Comparison of ENCODE assay signal across 25 mouse cellular contexts in the genomic region with DNA sequence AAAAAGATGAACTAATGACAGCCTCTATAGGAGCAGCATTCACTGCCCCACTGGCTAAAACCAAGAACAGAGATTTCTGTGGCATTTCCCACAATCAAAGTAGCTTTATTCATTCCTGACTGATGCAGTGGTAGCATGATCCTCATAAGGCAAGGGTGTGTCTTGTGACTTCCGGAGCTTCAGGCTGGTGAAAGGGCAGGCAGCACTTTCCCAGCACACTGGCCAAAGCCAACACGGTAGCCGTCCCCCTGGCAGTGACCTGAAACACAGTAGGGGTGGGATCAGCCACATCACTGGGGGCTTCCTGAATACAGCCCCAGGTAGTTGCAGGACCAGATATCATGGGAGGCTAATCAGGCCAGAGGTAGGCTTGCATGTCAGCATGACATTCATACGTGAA. TPM values are rescaled to one million over a fixed set of nuclear protein-coding genes. Genes with fewer than 3 reads are reported as not detected.
"Had no signal": no experiment of that assay in that cellular context is flagged by ENCODE, and none has a peak within 500 bp of the region (broad histone marks: within the 10 kb centered on the region; RNA-seq: fewer than 3 reads in every experiment).

No protein-coding gene starts in this region.

- DNase-seq: gastrocnemius, postnatal 14 days; gastrocnemius, postnatal 36 days; heart, adult 18-20 months; heart, postnatal 14 days; heart, postnatal 36 days; kidney, adult 11 months; kidney, adult 9 months; kidney, postnatal 14 days; kidney, postnatal 36 days; layer of hippocampus, adult 9-11 months; layer of hippocampus, postnatal 36 days; left cerebral cortex, postnatal 4 days had no signal

- H3K27ac ChIP-seq: hindbrain, embryonic 13.5 days; hindbrain, embryonic 15.5 days; hindbrain, postnatal 0 days; kidney, embryonic 15.5 days; kidney, postnatal 0 days; limb, embryonic 13.5 days; limb, embryonic 15.5 days; liver, embryonic 12.5 days; liver, embryonic 14.5 days had no signal

- H3K27me3 ChIP-seq: heart, embryonic 12.5 days; hindbrain, embryonic 13.5 days; hindbrain, embryonic 15.5 days; kidney, embryonic 15.5 days; limb, embryonic 13.5 days; limb, embryonic 15.5 days; liver, embryonic 12.5 days had no signal

- H3K9me3 ChIP-seq: heart, embryonic 12.5 days; hindbrain, embryonic 13.5 days; hindbrain, embryonic 15.5 days; kidney, embryonic 15.5 days; limb, embryonic 13.5 days; limb, embryonic 15.5 days; liver, embryonic 12.5 days had no signal

- H3K36me3 ChIP-seq: heart, embryonic 12.5 days; hindbrain, embryonic 13.5 days; hindbrain, embryonic 15.5 days; kidney, embryonic 15.5 days; limb, embryonic 13.5 days; limb, embryonic 15.5 days; liver, embryonic 12.5 days had no signal

- H3K4me2 ChIP-seq: heart, embryonic 12.5 days; hindbrain, embryonic 13.5 days; hindbrain, embryonic 15.5 days; kidney, embryonic 15.5 days; limb, embryonic 13.5 days; limb, embryonic 15.5 days; liver, embryonic 12.5 days had no signal

- H3K4me1 ChIP-seq: hindbrain, embryonic 13.5 days; hindbrain, embryonic 15.5 days; kidney, embryonic 15.5 days; limb, embryonic 13.5 days; limb, embryonic 15.5 days had no signal

- H3K4me3 ChIP-seq: heart, embryonic 12.5 days; hindbrain, embryonic 13.5 days; hindbrain, embryonic 15.5 days; kidney, embryonic 15.5 days; limb, embryonic 13.5 days; limb, embryonic 15.5 days; liver, embryonic 12.5 days had no signal

- H3K9ac ChIP-seq: heart, embryonic 12.5 days; hindbrain, embryonic 13.5 days; hindbrain, embryonic 15.5 days; kidney, embryonic 15.5 days; limb, embryonic 13.5 days; limb, embryonic 15.5 days; liver, embryonic 12.5 days; liver, embryonic 14.5 days had no signal

- ATAC-seq: hindbrain, postnatal 0 days; intestine, embryonic 16.5 days; liver, embryonic 12.5 days had no signal

RNA-seq across cellular contexts. Expression of a gene that starts 56.3 kb away (rescaled TPM):
- total RNA-seq: hematopoietic stem cell, adult 5-6 weeks; liver, adult 2 months had no signal
- polyA plus RNA-seq: liver, embryonic 14.5 days had no signal
